Mouse (Mus musculus): ENCODE results near the gene 5530401A14Rik.

5530401A14Rik gene

DNA sequence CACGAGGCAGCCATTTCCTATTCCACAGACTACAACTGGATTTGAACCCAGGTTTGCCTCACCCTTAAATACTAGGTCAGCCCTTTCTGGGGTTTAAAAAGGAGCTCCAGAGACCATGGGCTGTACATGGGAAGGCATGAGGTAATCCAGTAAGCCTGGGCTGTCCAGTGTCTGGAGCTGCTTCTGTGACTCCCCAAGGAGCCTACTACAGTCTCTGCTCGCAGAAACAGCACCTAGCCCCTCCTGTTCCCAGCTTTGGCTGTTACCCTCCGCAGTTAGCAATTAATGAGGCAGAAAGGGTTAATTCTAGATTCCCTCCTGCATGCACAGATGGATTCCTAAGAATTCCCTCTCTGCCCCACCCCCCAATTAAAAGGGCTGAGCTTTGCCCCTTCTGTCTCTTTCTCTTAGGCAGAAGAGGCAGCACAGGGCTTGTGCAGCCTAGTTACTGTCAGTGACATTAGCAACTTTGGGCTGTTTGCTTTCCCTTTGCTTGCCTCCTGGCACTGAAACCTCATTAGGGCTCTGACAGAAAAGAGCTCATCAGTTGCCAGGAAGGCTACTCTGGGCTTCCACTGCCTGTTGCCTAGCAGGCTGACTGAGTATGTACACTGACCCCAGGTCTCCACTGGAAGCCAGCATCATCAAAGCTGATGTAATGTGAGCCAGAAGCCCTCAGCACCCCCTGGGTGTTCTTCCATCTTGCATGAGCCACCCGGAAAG is at the start of gene 5530401A14Rik:
TSS of gene 5530401A14Rik (plus strand) at position 424 of the 723 bp plus-strand sequence.
- DNase-seq, result peak; percentile 8

- no peak for DNase-seq
Observed at GRCm38 (mm10) chr11:81814816-81815215, 45.7 kb upstream of the 5530401A14Rik start.

DNA sequence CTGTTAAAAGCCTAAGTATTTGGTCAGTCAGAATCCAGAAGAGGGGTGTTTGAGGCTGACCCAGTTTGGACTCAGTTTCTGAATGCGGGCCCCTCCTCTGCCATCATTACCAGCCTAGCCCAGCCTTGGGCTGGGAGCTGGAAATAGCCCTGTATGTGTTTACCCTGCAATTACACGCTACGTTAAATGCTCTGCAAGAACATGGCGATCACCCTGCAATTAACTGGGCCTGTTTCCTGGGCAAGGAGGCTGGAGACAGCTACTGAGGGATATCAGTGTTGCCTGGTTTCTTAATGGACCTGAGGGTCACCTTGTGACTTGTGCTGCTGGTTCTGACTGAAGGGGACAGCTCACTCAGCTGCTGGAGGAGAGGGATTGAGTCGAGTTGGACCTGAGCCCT is 43.9 kb upstream of the 5530401A14Rik start:
- no peak for DNase-seq

DNA sequence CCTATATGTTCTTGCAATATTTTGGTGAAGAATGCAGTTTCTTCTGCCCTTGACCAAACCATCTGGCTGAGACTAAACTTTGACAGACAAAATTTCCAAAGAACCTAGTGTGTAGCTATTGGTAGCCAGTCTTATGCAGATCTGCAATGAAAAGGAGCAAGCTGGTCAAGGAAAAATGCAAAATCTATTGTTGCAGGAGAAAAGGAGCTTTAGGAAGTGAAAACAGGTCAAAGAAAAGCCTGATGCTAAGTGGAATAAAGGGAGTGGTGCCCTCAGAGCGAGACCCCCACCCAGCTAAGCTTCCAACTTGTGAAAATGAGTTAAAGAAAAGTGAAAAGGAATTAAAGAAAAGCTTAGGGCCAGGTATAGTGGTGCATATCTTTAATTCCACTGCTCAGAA is 28.1 kb upstream of the 5530401A14Rik start:
- DNase-seq, result no peak

DNA sequence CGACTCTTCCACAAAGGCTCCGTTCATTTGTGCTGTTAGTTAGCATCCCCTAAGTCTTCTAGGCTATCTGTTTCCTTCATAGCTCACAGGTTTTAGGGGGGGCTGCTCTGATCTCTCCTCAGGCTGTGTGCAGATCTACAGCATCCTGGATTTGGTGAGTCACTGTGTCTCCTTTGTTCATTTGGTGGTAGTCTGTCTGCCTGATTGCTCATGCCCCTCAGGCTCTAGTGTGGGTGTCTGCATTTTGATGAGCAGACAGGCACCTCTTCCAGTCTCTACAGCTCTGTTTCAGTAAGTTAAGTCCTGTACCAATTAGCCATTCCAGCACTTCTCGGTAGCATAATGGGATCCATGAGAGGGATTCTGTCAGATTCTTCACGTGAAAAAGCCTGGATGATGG is 22.0 kb upstream of the 5530401A14Rik start:
- no peak for DNase-seq

- DNase-seq, result peak; percentile 28
Observed at GRCm38 (mm10) chr11:81841001-81841400, 19.5 kb upstream of the 5530401A14Rik start.

DNA sequence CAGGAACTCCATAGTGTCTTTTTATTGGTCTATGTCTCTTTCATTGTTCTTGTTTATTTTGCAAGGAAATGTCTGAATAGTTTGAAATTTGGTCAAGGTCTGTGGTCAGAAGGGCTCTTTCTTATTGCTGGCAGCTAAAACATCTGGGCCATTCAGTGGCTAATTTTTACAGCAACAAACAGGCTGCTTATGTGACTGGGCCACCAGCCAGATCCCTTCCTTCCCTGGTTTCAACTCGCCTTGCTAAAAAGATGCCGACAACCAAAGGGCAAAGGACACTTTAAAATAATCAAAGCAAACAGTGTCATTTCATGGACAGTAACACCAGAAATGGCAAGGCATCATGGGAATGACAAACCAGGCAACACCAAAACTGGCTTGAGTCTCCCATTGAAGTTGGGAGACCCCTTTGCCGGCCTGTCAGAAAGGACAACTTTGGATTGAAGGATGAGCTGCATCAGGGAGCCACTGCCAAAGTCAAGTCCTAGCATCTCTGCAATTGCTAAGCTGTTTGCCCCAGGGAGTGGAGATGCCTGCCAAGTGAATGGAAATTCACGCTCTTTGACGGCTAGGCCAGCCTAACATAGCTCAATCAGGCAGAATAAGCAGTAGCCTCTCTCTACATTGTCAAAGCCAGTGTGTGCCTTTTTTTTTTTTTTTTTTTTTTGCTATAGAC is 15.3 kb upstream of the 5530401A14Rik start:
- peak; percentile 12 for DNase-seq

DNA sequence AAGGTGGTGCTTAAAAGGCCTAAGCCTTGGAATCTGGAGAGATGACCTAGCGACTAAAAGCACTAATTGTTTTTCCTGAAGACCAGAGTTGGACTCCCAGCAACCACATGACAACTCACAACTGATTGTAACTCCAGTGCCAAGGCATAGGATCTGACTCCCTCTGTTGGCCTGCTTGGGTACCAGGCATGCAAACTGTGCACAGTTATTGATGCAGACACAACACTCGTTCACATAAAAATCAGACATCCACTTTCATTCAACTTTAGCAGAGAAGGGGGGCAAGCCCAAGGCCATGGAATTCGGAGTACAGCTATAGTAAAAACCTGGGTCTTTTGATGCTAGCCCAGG is 14.8 kb upstream of the 5530401A14Rik start:
- DNase-seq, result no peak

DNA sequence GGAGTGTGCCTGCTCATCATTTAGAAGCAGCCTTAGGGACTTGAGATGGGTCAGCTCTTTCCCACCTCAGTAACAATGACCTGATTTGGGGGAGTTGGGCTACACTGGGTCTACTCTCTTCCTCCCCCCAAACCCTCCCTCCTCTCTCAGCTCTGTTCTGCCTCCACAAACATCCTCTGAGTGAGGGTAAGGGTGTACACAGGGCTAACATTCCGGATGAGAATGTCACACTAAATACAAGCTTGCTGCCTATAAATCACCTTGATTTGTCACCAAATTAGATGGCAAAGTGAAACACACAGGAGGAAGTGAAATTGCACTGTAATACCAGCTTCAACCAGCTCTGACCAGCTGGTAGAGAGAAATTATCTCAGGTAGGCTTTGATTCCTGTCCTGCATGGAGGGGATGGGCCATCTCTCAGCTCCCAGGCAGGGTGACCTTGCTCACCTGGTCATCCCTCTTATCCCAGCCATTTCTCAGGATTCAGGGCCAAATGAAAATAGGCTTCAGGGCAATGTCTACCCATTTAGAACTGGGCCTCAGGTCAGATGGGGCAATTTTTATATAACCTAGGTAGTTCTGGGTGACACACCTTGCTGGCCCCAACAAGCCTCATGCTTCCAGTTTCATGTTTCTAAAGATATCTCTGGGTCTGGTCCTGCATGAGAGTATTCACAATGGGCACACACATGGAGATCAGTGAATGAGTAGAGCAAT is 12.5 kb upstream of the 5530401A14Rik start:
- no peak for DNase-seq

DNA sequence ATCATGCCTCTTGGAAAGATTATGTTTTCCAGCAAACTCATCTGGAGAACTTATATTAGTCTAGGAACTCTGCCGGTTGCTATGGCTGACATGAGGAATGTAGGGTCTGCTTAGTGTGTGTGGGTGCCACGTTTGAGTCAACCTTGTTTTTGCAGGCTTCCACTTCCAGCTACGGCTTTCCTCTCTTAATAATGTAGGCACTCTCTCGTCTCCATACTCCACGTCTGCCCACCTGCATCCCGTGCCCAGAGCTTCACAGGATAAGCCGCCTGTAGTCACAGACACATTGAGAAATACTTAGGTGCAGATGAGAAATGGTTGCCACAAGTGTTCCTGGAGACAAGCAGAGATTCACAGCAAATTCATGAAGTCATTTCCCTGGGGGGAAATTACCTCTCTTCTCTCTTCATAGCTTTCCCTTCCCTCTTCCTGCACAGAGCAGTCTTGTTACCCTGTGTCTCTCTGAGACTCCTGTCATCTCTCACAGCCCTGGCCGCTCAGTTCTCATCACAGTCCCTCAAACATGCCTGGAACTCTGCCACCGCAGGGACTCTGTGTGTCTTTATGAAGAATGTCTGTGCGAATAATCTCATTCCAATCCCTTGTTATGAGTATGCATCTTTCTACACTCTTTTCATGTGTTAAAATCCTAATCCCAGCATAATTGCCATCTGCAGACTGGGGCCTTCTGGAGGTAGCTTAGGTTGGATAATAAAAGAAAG is 5.3 kb downstream of the 5530401A14Rik start:
- DNase-seq, result no peak

DNA sequence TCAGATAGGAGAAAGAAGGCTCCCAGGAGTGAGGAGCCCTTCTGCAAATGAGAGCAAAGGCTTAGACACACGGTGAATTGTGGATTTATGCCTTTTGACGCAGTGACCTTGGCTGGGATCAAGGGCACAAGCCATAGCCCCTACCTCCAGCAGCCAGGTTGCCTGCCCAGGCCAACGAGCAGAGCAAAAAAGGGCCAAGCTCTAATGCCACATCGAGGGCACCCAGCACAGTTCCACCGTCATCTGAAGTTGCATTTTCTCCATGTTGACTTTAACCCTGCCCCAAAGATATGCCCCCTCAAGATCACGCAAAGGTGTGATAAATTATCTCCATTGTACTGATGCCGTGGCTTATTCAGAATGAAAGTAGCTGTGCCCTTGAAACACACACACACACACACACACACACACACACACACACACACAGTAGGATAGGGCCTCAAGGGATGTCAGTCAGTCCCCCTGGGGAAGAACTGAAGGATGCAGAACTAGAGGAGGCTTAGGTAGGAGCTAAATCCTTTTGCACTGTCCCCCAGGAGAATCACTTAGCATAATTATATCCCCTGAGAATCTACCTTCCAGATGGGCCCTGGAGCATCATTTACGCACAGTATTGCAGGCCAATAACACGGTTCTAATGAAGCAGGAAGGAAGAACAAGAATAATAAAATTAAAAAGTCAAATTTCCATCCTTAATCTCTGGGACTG is 11.2 kb downstream of the 5530401A14Rik start:
- DNase-seq, result no peak

DNA sequence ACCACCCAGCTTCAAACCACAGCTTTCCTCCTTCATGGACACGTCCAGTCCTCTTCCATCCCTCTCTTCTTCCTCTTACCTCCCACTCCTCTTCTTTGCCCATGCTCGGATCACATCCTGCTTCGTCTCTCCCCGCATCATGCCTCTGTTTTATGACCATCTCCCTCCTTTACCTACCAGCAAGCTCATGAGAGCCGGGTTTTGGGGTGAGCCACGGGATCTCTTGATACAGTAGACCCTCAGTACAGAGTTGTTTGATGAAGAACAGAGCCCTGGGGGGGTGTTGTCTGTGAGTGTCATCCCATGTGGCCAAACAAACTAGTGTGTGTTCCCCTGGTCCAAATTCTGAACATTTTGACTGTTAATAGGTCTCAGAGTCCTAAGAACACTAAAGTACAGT is 36.0 kb downstream of the 5530401A14Rik start:
- DNase-seq, result no peak

GRCm38 (mm10) chr11:81897547-81898354 is 37.3 kb downstream of the 5530401A14Rik start:
- no peak for DNase-seq

GRCm38 (mm10) chr11:81902318-81902717 is 41.8 kb downstream of the 5530401A14Rik start:
- no peak for DNase-seq

GRCm38 (mm10) chr11:81908760-81909159 is 48.3 kb downstream of the 5530401A14Rik start:
- no peak for DNase-seq

DNA sequence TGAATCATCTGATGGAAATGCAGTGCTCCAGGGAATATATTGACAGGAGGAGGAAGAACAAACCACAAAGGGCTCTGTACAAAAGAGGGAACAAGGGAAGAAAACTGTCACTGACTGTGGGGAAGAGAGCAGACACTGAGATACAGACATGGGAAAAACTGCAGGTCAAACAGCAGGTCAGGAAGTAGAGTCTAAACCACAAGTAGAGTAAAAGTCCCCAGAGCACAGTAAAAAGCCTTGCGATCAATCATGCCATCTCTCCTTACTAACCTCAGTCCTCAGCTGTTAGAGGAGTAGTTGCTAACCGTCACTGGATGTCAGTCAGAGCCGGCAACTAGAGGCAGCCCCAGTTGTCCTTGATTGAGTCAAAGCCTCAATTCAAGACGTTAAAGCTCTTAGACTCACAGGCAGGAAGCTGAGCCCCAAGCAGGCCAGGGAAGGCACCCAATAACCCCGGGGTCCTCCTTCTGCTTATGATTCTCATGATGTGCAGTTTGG is 49.0 kb downstream of the 5530401A14Rik start:
- no peak for DNase-seq

DNA sequence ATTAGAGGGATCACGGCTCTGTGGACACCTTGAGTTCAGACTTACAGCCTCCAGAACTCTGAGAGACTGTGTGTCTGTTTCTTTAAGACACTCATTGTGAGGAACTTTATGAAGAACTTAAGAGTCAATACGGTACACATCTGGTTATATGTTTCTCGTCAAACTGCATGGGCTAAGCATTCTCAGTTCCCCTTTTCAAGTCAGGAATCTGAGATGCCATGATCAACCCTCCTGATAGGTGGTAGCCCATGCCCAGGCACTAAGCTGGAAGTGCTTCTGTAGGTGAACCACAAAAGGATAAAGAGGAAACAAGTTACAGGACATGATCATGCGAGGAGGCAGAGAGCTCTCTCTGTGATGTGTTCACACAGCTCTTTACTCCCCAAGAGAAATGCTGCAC is 52.6 kb downstream of the 5530401A14Rik start:
- DNase-seq, result no peak

GRCm38 (mm10) chr11:81915501-81915900 is 55.0 kb downstream of the 5530401A14Rik start:
- no peak for DNase-seq

DNA sequence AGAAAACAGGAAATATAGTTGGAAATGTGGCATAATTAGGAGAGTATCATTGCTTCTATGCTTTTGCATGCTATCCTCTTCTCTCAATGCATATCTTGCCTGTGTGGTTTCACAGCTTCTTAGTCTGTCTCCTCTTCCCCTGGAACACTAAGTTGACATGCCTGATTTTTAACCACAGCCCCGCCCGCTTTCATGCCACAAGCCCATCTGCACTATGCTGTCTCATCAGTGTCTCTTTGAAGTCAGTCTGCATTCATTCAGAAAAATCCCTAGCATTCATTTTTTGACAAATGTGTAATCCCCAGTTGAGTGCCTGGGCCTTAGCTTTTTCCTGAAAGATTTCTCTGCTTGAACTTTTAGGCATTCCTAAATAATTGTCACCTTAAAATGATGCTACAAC is 62.6 kb downstream of the 5530401A14Rik start:
- no peak for DNase-seq

DNA sequence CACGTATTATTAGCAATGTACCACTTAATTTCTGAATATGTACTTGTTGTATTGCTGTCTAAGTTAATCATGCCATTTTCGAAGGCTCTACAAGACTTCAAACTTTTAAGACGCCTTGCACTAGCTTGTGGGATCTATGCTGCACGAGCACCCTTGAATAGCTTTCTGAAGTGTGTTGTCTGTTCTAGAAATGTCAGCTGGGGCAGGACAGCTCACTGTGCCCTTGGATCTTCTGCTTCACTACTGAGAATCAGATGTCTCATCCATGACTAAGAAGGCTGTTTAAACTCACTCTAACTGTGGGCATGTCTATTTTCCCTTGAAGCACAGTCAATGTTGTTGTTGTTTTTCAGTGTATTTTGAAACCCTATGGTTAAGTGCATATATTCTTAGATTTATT is 63.2 kb downstream of the 5530401A14Rik start:
- DNase-seq, result no peak

DNA sequence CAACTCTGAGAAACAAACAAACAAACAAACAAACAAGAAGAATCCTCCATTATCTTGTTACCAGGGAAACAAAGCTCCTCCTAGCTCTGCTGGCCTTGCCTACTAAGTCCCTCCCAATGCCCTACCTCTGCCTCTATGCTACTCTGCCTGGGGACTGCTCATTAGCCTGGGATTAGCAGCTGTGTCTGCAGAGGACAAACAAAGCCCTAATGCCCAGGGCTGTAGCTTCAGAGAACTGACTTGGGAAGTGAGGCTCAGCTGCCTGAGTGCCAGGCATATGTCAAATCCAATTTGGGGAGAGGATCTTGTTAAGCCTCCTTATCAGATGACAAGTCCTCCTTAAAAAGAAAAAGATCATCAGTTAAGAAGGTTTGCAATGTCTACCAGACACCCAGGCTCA is 65.9 kb downstream of the 5530401A14Rik start:
- DNase-seq, result no peak

GRCm38 (mm10) chr11:81937516-81937915 is 77.0 kb downstream of the 5530401A14Rik start:
- no peak for DNase-seq
